Mouse (Mus musculus) CH12.LX (cell line): Measurements from ENCODE around the gene Asic2.

Source experiments
- CHD2 ChIP-seq: IDR thresholded peaks from 2 replicates; pipeline ENCODE4 v1.6.1; 2011; ENCODE audit warnings: low read length, improper control_type of control experiment
- CTCF ChIP-seq, 2 experiments: IDR thresholded peaks in 1 of 2; conservative IDR thresholded peaks in 1 of 2; 2 replicates each; pipeline ENCODE4 v1.5.1; 2011 to 2012; ENCODE audit warnings: low read depth in 2 of 2, low read length in 2 of 2, improper control_type of control experiment in 1 of 2, inconsistent platforms in 1 of 2, mild to moderate bottlenecking in 1 of 2, moderate library complexity in 1 of 2
- EP300 ChIP-seq: IDR thresholded peaks from 2 replicates; pipeline ENCODE4 v1.6.1; 2011; ENCODE audit warnings: low read length, improper control_type of control experiment
- HCFC1 ChIP-seq: IDR thresholded peaks from 2 replicates; pipeline ENCODE4 v1.6.1; 2012; ENCODE audit warnings: low read depth, mild to moderate bottlenecking, inconsistent platforms, low read length, improper control_type of control experiment
- JUN ChIP-seq: IDR thresholded peaks from 2 replicates; pipeline ENCODE4 v1.6.1; 2011; ENCODE audit warnings: low read depth, mild to moderate bottlenecking, low read length, improper control_type of control experiment, moderate library complexity; ENCODE audit not compliant: insufficient read depth
- JUND ChIP-seq: conservative IDR thresholded peaks from 2 replicates; pipeline ENCODE4 v1.6.1; 2011; ENCODE audit warnings: low read depth, low read length, improper control_type of control experiment
- POLR2A ChIP-seq: IDR thresholded peaks from 2 replicates; pipeline ENCODE4 v1.6.1; 2011; ENCODE audit warnings: low read depth, mild to moderate bottlenecking, improper control_type of control experiment, low read length
- RAD21 ChIP-seq: IDR thresholded peaks from 2 replicates; pipeline ENCODE4 v1.6.1; 2011; ENCODE audit warnings: low read depth, mild to moderate bottlenecking, low read length, improper control_type of control experiment, moderate library complexity
- TCF12 ChIP-seq: IDR thresholded peaks from 2 replicates; pipeline ENCODE4 v1.6.1; 2014; ENCODE audit warnings: low read depth, mild to moderate bottlenecking, inconsistent platforms, low read length, improper control_type of control experiment
- ZC3H11A ChIP-seq: IDR thresholded peaks from 2 replicates; pipeline ENCODE4 v1.6.1; 2012; ENCODE audit warnings: low read depth, mild to moderate bottlenecking, inconsistent platforms, low read length, improper control_type of control experiment
- ZKSCAN1 ChIP-seq: IDR thresholded peaks from 2 replicates; pipeline ENCODE4 v1.6.1; 2012; ENCODE audit warnings: low read depth, inconsistent platforms, low read length, improper control_type of control experiment, borderline replicate concordance
- ZMIZ1 ChIP-seq: IDR thresholded peaks from 2 replicates; pipeline ENCODE4 v1.6.1; 2012; ENCODE audit warnings: low read depth, mild to moderate bottlenecking, inconsistent platforms, low read length, improper control_type of control experiment

- TF ChIP-seq JUN (no peak), EP300 (no peak), CTCF (conservative IDR thresholded peaks at IDR 0.05 in 1 of 2, IDR thresholded peaks at IDR 0.05 in 1 of 2; ENCODE audit: low read depth in 2 of 2, low read length in 2 of 2) (no peak), ZC3H11A (no peak), RAD21 (no peak), POLR2A (no peak), ZMIZ1 (no peak), HCFC1 (no peak), CHD2 (no peak), TCF12 (no peak), ZKSCAN1 (no peak), JUND (no peak)
These were observed 957.5 kb downstream of the Asic2 start for GRCm38 (mm10) chr11:81010766-81011165.
